ENCODE assay signal across 8 mouse cellular contexts in the genomic region with DNA sequence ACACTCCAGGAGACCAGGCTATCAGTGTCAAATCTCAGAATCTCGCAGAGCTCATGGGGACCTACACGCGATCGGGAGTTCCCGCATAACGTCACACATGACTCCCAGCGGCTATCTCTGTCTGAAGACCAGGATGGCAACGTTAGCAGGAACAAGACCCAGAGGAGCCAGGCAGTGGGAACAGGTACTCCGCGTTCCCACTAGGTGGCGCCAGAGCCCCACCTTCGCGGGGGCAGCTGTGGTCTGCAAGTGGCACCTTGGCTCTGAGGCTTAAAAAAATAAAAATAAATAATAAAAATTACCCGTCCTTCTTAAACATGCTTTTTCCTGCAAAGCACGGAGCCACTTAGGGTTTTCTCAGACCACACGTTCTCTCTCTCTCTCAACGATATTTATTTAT. TPM values are rescaled to one million over a fixed set of nuclear protein-coding genes. Genes with fewer than 3 reads are reported as not detected.
DNase-seq lines count a peak whose midpoint lies in the region; ATAC-seq lines count a peak whose summit lies in the region.

No protein-coding gene starts in this region.

- ATAC-seq in hindbrain, embryonic 14.5 days (ENCODE audit: low FRiP score) = peak; percentile 62

- no peak overlapping the region for H3K27ac ChIP-seq in hindbrain, embryonic 14.5 days

- H3K4me2 ChIP-seq in hindbrain, embryonic 14.5 days (replicated peaks) = peak overlapping the region; percentile 37

- WGBS in hindbrain, embryonic 14.5 days = 7% methylated on average over 17 of the region's 17 CpGs

- H3K36me3 ChIP-seq in hindbrain, embryonic 14.5 days (replicated peaks; ENCODE audit: control insufficient read depth, insufficient read depth) = no peaks in the 10 kb centered on the region

- no peak overlapping the region for H3K4me3 ChIP-seq in hindbrain, embryonic 14.5 days (replicated peaks; ENCODE audit: low read length)

- H3K4me1 ChIP-seq in hindbrain, embryonic 14.5 days (replicated peaks; ENCODE audit: control insufficient read depth, insufficient read depth, low read length) = peaks cover 7% of the 10 kb centered on the region; the same call in 1 of the 2 replicates

- DNase-seq in Muller cell, postnatal 12 days (ENCODE audit: inconsistent ontology term) = peak; percentile 85
- peak; percentile 93 for DNase-seq in cerebellum, postnatal 14 days
- DNase-seq in frontal cortex, postnatal 25 days (ENCODE audit: low spot score in 2 of 2) = peak; percentile 49 to 80
- peak; percentile 92 for DNase-seq in hindbrain, embryonic 14.5 days (ENCODE audit: low spot score)
- DNase-seq in layer of hippocampus, postnatal 25 days (ENCODE audit: extremely low spot score in 1 of 2, low spot score in 1 of 2) = peak; percentile 81 to 85
- peak; percentile 84 for DNase-seq in lung, postnatal 25 days (ENCODE audit: low spot score)
- peak; percentile 50 for DNase-seq in retina, adult 2 months (ENCODE audit: low read depth, low spot score)
- peak; percentile 82 for DNase-seq in thymus, postnatal 25 days

- H3K27me3 ChIP-seq in hindbrain, embryonic 14.5 days (ENCODE audit: control insufficient read depth, insufficient read depth, low read length) = no peaks in the 10 kb centered on the region; the same call in 1 of the 2 replicates

- peak overlapping the region; percentile 50; the same call in 1 of the 2 replicates for H3K9ac ChIP-seq in hindbrain, embryonic 14.5 days

- no peaks in the 10 kb centered on the region for H3K9me3 ChIP-seq in hindbrain, embryonic 14.5 days (ENCODE audit: control insufficient read depth, low read length)

RNA-seq across cellular contexts. Expression of a gene that starts 4.0 kb away (rescaled TPM):
- polyA plus RNA-seq in hindbrain, embryonic 14.5 days (2014; fragmentation: Nextera tagmentation; extraction: Ambion mirVana) = 35.9 and 37.9 TPM in 2 replicates
- total RNA-seq in layer of hippocampus, postnatal 25 days (2021) = 10 to 100 TPM; 35.6 to 39.5 TPM
